Mouse (Mus musculus): Measurements from ENCODE around the gene Commd1.

- TF ChIP-seq POLR2A (IDR thresholded peaks at IDR 0.05; ENCODE audit: borderline replicate concordance, control insufficient read depth, low read depth, low read length) (no peak), CTCF (IDR thresholded peaks at IDR 0.05; ENCODE audit: control insufficient read depth, insufficient read depth, low read length) (no peak)
These were observed 105.4 kb downstream of the Commd1 start for GRCm38 (mm10) chr11:22876680-22877330.
